ENCODE assay signal across 8 mouse cellular contexts in the genomic region with DNA sequence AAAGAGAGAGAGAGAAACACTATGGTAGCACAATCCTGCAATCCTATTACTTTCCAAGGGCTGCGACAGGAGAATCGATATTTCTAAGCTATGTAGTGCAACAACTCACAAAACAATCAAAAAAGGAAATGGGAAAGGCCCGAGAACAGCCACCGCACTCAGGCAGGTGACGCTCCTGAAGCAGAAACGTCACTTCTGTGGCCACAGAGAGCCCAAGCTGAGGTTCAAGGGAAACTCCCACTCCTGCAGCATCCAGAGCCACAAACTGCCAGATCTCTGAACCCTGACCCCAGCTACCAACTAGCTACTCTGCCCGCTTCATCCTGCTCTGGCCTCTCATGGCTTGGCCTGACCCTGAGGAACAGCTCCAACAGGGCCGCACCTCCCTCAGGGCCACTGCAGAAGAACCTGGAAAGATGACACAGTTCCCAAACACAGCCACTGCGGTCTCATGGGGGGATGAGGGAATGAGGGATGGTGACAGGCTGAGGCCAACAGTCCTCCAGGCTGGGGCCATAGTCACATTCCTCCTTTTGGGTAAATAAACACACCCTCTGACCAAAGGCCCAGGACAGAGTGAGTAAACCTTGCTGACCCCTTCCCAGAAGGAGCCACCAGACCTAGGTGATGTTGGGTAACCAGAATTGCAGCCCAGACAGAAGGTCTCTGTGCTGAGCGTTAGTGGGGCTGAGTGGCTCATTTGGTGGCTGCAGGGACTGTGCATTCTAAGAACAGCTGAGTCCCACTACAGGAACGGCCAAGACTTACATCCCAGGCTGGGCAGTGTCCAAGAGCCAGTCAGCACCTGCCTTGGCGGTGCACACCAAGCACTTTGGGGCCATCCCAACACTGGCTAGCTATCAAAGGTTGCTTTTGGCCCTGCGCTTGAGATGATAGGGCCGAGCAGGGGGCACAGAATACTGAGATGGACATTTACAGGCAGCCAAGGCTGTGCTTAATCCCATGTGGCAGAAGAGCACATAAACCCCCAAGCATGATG. TPM values are rescaled to one million over a fixed set of nuclear protein-coding genes. Genes with fewer than 3 reads are reported as not detected.
DNase-seq lines count a peak whose midpoint lies in the region; ATAC-seq lines count a peak whose summit lies in the region.

No protein-coding gene starts in this region.

- H3K27ac ChIP-seq in lung, embryonic 15.5 days, result no peak overlapping the region
- H3K27ac ChIP-seq in heart, embryonic 14.5 days (replicated peaks in 1 of 2; ENCODE audit: control insufficient read depth in 1 of 2, insufficient read depth in 1 of 2, low read depth in 2 of 2, low read length in 2 of 2), result no peak overlapping the region
- H3K27ac ChIP-seq in midbrain, embryonic 15.5 days, result no peak overlapping the region

- H3K4me2 ChIP-seq in lung, embryonic 15.5 days, result peak overlapping the region; percentile 93
- H3K4me2 ChIP-seq in heart, embryonic 14.5 days (ENCODE audit: low read length), result peak overlapping the region; percentile 93; the same call in 1 of the 2 replicates
- H3K4me2 ChIP-seq in midbrain, embryonic 15.5 days, result no peak overlapping the region

- H3K27me3 ChIP-seq in lung, embryonic 15.5 days, result 0 out of 2 replicates have a peak, but pooled peaks cover 3% of the 10 kb centered on the region
- no peaks in the 10 kb centered on the region for H3K27me3 ChIP-seq in heart, embryonic 14.5 days (ENCODE audit: control insufficient read depth, insufficient read depth, low read length)
- peaks cover 27% of the 10 kb centered on the region for H3K27me3 ChIP-seq in midbrain, embryonic 15.5 days (replicated peaks)

- no peaks in the 10 kb centered on the region for H3K9me3 ChIP-seq in lung, embryonic 15.5 days
- no peaks in the 10 kb centered on the region for H3K9me3 ChIP-seq in heart, embryonic 14.5 days (ENCODE audit: control insufficient read depth, low read length)
- no peaks in the 10 kb centered on the region for H3K9me3 ChIP-seq in midbrain, embryonic 15.5 days

- H3K4me3 ChIP-seq in lung, embryonic 15.5 days, result no peak overlapping the region
- H3K4me3 ChIP-seq in heart, embryonic 14.5 days (ENCODE audit: control insufficient read depth in 1 of 2, insufficient read depth in 1 of 2, low read depth in 1 of 2, low read length in 2 of 2), result no peak overlapping the region
- H3K4me3 ChIP-seq in midbrain, embryonic 15.5 days, result no peak overlapping the region

- DNase-seq in lung, postnatal 25 days (ENCODE audit: low spot score), result no peak
- DNase-seq in cerebellum, adult 9-10 months, result peak; percentile 61
- DNase-seq in natural killer cell, adult 2 months (ENCODE audit: low spot score in 2 of 2), result peak; percentile 71 to 79
- DNase-seq in layer of hippocampus, adult 8-10 months (ENCODE audit: low spot score in 2 of 2), result no peak
- DNase-seq in layer of hippocampus, postnatal 10 days (ENCODE audit: low spot score in 2 of 2), result no peak

- no peak for ATAC-seq in lung, embryonic 15.5 days (ENCODE audit: borderline replicate concordance, extremely low read depth, low FRiP score, low TSS enrichment)
- ATAC-seq in heart, embryonic 14.5 days (ENCODE audit: insufficient number of reproducible peaks, insufficient read depth, low FRiP score, low read depth), result no peak
- no peak for ATAC-seq in midbrain, embryonic 15.5 days (replicated peaks)

- H3K4me1 ChIP-seq in lung, embryonic 15.5 days, result peaks cover 37% of the 10 kb centered on the region
- H3K4me1 ChIP-seq in heart, embryonic 14.5 days (ENCODE audit: control insufficient read depth in 2 of 2, insufficient read depth in 2 of 2, low read length in 2 of 2), result peaks cover 21 to 29% of the 10 kb centered on the region in 2 experiments
- peaks cover 12% of the 10 kb centered on the region; the same call in 1 of the 2 replicates for H3K4me1 ChIP-seq in midbrain, embryonic 15.5 days

- H3K9ac ChIP-seq in lung, embryonic 15.5 days, result no peak overlapping the region
- no peak overlapping the region for H3K9ac ChIP-seq in heart, embryonic 14.5 days (ENCODE audit: low read length)
- H3K9ac ChIP-seq in midbrain, embryonic 15.5 days, result no peak overlapping the region

- H3K36me3 ChIP-seq in lung, embryonic 15.5 days, result no peaks in the 10 kb centered on the region
- no peaks in the 10 kb centered on the region for H3K36me3 ChIP-seq in heart, embryonic 14.5 days (ENCODE audit: control insufficient read depth, insufficient read depth, low read length)
- no peaks in the 10 kb centered on the region for H3K36me3 ChIP-seq in midbrain, embryonic 15.5 days (replicated peaks)

- 53% methylated on average over 14 of the region's 14 CpGs for WGBS in lung, embryonic 15.5 days
- WGBS in heart, embryonic 14.5 days, result 64% methylated on average over 14 of the region's 14 CpGs
- 83% methylated on average over 14 of the region's 14 CpGs for WGBS in midbrain, embryonic 15.5 days

RNA-seq across cellular contexts. Expression of gene Inf2, which starts 1.2 kb away (rescaled TPM):
- polyA plus RNA-seq in lung, embryonic 15.5 days (2015; fragmentation: Nextera tagmentation; extraction: Ambion mirVana), result 3.7 and 4.3 TPM in 2 replicates
- polyA plus RNA-seq in heart, embryonic 14.5 days (2014; fragmentation: Nextera tagmentation; extraction: Ambion mirVana), result 2.9 and 3.6 TPM in 2 replicates
- total RNA-seq in layer of hippocampus, adult 8-10 months (2022), result 100 to 1,000 TPM; 111 to 121 (median 115) TPM
- total RNA-seq in layer of hippocampus, postnatal 10 days (2021), result 10 to 100 TPM; 80.9 to 91.4 TPM
- polyA plus RNA-seq in midbrain, embryonic 15.5 days (2015; fragmentation: Nextera tagmentation; extraction: Ambion mirVana), result 1.0 and 2.4 TPM in 2 replicates

RNA-seq across cellular contexts. Expression of gene Adssl1, which starts 32.4 kb away (rescaled TPM):
- 8.3 and 9.3 TPM in 2 replicates for polyA plus RNA-seq in lung, embryonic 15.5 days (2015; fragmentation: Nextera tagmentation; extraction: Ambion mirVana)
- polyA plus RNA-seq in heart, embryonic 14.5 days (2014; fragmentation: Nextera tagmentation; extraction: Ambion mirVana), result 88.3 and 89.7 TPM in 2 replicates
- total RNA-seq in layer of hippocampus, adult 8-10 months (2022), result 10 to 100 TPM in 3 of 4 experiments, 1 to 10 TPM in 1; 9.6 to 30.4 (median 20.8) TPM
- total RNA-seq in layer of hippocampus, postnatal 10 days (2021), result 1 to 10 TPM; 2.1 to 2.4 TPM
- 3.1 and 3.6 TPM in 2 replicates for polyA plus RNA-seq in midbrain, embryonic 15.5 days (2015; fragmentation: Nextera tagmentation; extraction: Ambion mirVana)

RNA-seq across cellular contexts. Expression of gene Siva1, which starts 57.1 kb away (rescaled TPM):
- 232 and 246 TPM in 2 replicates for polyA plus RNA-seq in lung, embryonic 15.5 days (2015; fragmentation: Nextera tagmentation; extraction: Ambion mirVana)
- polyA plus RNA-seq in heart, embryonic 14.5 days (2014; fragmentation: Nextera tagmentation; extraction: Ambion mirVana), result 136 and 153 TPM in 2 replicates
- 10 to 100 TPM; 20.8 to 23.5 (median 22.1) TPM for total RNA-seq in layer of hippocampus, adult 8-10 months (2022)
- total RNA-seq in layer of hippocampus, postnatal 10 days (2021), result 10 to 100 TPM; 17.0 to 19.5 TPM
- polyA plus RNA-seq in midbrain, embryonic 15.5 days (2015; fragmentation: Nextera tagmentation; extraction: Ambion mirVana), result 51.2 and 59.2 TPM in 2 replicates

Comparison
In these comparisons a context has a peak if more than half of its experiments do, and no peak if none do; other contexts are left out.
1. DNase-seq: peak in cerebellum, adult 9-10 months (single experiment) and natural killer cell, adult 2 months (2 of 2); none in lung, postnatal 25 days (single experiment), layer of hippocampus, adult 8-10 months (0 of 2) and layer of hippocampus, postnatal 10 days (0 of 2).